Mouse (Mus musculus): Measurements from ENCODE around the gene Kri1. TPM values are rescaled to one million over a fixed set of nuclear protein-coding genes. Genes with fewer than 3 reads are reported as not detected.

Kri1 gene
- polyA plus RNA-seq, 1 experiment from 2014 or later, result 10.5 TPM

DNA sequence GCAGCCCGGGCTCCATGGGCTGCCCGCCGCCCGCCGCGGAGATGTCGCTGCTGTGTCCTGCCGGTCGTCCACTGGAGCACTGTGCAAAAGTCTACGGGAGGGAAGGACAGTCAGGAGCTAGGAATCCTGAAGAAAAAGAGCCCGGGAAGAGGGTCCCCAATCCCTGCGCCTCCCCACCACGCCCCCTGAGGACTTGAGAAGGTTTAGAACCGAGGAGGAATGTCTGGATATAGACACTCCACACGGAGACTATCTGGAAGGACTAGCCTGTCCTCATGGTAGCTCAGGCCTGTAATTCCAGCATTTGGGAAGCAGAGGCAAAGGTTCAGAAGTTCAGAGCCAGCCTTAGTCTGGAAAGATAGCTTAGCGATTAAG is 42.7 kb downstream of the Kri1 start:
- H3K27ac ChIP-seq (ENCODE audit: low read length), result no peak overlapping the region
- ATAC-seq (replicated peaks; ENCODE audit: extremely low read depth, insufficient read depth, low FRiP score), result no peak
- H3K27me3 ChIP-seq (ENCODE audit: control insufficient read depth, insufficient read depth, low read length), result peaks cover 70% of the 10 kb centered on the region
- peak overlapping the region; percentile 63 for H3K9ac ChIP-seq (ENCODE audit: low read length)
- peaks cover 18% of the 10 kb centered on the region; the same call in 1 of the 2 replicates for H3K4me1 ChIP-seq (ENCODE audit: control insufficient read depth, insufficient read depth, low read length)
- WGBS, result 2% methylated on average over 16 of the region's 16 CpGs
- 0 out of 2 replicates have a peak, but pooled peaks cover 2% of the 10 kb centered on the region for H3K9me3 ChIP-seq (replicated peaks; ENCODE audit: control insufficient read depth, low read length)
- H3K36me3 ChIP-seq (ENCODE audit: control insufficient read depth, insufficient read depth), result no peaks in the 10 kb centered on the region
- H3K4me2 ChIP-seq (ENCODE audit: low read depth, low read length), result peak overlapping the region; percentile 92
- H3K4me3 ChIP-seq (ENCODE audit: low read length), result peak overlapping the region; percentile 60

DNA sequence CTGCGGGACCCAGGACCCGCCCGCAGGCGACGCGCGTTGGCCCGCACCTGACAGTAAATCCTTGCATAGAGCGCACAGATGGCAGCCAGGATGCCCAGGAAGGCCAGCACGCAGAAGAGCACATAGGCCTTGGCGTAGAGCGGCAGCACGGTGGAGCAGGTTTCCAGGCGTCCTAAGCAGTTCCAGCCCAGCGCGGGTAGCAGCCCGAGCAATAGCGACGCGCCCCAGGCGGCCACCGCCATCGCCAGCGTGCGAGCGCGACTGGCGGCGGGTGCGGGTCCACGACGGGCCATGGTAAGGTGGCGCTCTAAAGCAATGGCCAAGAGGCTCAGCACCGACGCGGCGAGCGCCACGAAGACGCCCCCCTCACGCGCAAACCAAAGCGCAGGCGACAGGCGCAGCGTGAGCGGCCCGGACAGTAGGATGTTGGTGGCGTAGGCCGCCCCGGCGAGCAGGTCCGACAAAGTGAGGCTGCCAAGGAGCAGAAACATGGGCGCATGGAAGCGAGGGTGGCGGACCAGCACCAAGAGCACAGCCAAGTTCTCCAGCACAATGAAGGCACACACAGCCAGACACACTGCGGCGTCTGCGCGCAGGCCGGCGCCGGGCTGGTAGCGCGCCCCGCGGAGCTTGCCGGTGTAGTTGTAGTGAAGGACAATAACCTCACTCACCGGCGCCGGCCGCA is 43.2 kb downstream of the Kri1 start:
- H3K27ac ChIP-seq (ENCODE audit: low read length), result no peak overlapping the region
- peak overlapping the region; percentile 60 for H3K4me3 ChIP-seq (ENCODE audit: low read length)
- H3K9ac ChIP-seq (ENCODE audit: low read length), result peak overlapping the region; percentile 63
- under 1% methylated on average over 72 of the region's 72 CpGs for WGBS
- no peaks in the 10 kb centered on the region for H3K36me3 ChIP-seq (ENCODE audit: control insufficient read depth, insufficient read depth)
- peak; percentile 17; the same call in 1 of the 2 replicates for ATAC-seq (replicated peaks; ENCODE audit: extremely low read depth, insufficient read depth, low FRiP score)
- 0 out of 2 replicates have a peak, but pooled peaks cover 2% of the 10 kb centered on the region for H3K9me3 ChIP-seq (replicated peaks; ENCODE audit: control insufficient read depth, low read length)
- H3K4me2 ChIP-seq (ENCODE audit: low read depth, low read length), result peak overlapping the region; percentile 92
- H3K27me3 ChIP-seq (ENCODE audit: control insufficient read depth, insufficient read depth, low read length), result peaks cover 65% of the 10 kb centered on the region
- peaks cover 20% of the 10 kb centered on the region for H3K4me1 ChIP-seq (ENCODE audit: control insufficient read depth, insufficient read depth, low read length)

- ATAC-seq (replicated peaks; ENCODE audit: extremely low read depth, insufficient read depth, low FRiP score), result no peak
- Histone ChIP-seq H3K4me3 (ENCODE audit: low read length) (peak overlapping the region; percentile 60), H3K9ac (ENCODE audit: low read length) (peak overlapping the region; percentile 63), H3K9me3 (replicated peaks; ENCODE audit: control insufficient read depth, low read length) (0 out of 2 replicates have a peak, but pooled peaks cover 2% of the 10 kb centered on the region), H3K36me3 (ENCODE audit: control insufficient read depth, insufficient read depth) (no peaks in the 10 kb centered on the region), H3K27me3 (ENCODE audit: control insufficient read depth, insufficient read depth, low read length) (peaks cover 59% of the 10 kb centered on the region), H3K27ac (ENCODE audit: low read length) (no peak overlapping the region), H3K4me2 (ENCODE audit: low read depth, low read length) (peak overlapping the region; percentile 92), H3K4me1 (ENCODE audit: control insufficient read depth, insufficient read depth, low read length) (peaks cover 22% of the 10 kb centered on the region)
- WGBS, result 6% methylated on average over 42 of the region's 42 CpGs
These were observed 43.8 kb downstream of the Kri1 start for GRCm38 (mm10) chr9:21243826-21244427.

DNA sequence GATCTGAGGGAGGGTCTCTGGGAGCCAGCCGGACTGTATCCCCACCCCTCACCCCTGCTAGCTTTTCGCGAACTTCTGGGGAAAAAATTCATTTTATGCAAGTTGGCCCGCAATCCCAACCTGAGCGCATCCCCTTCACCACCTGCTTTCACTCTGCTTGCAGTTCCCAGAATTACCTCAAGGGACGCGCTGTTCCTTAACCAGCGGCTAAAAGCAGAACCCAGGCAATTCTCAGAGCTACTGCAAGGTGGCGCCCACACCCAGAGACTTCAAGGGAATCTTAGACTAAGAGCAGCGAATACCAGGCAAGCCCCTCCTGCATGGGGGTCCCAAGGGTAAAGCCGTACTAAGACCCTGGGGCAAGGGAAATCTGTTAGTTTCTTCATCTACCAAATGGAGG is 46.4 kb downstream of the Kri1 start:
- WGBS, result 7% methylated on average over 11 of the region's 11 CpGs
- H3K4me2 ChIP-seq (ENCODE audit: low read depth, low read length), result no peak overlapping the region
- H3K9ac ChIP-seq (ENCODE audit: low read length), result no peak overlapping the region
- H3K27me3 ChIP-seq (ENCODE audit: control insufficient read depth, insufficient read depth, low read length), result peaks cover 39% of the 10 kb centered on the region
- ATAC-seq (replicated peaks; ENCODE audit: extremely low read depth, insufficient read depth, low FRiP score), result no peak
- H3K36me3 ChIP-seq (ENCODE audit: control insufficient read depth, insufficient read depth), result peaks cover 5% of the 10 kb centered on the region; the same call in 1 of the 2 replicates
- H3K4me3 ChIP-seq (ENCODE audit: low read length), result no peak overlapping the region
- peaks cover 28% of the 10 kb centered on the region for H3K4me1 ChIP-seq (ENCODE audit: control insufficient read depth, insufficient read depth, low read length)
- H3K9me3 ChIP-seq (replicated peaks; ENCODE audit: control insufficient read depth, low read length), result 0 out of 2 replicates have a peak, but pooled peaks cover 2% of the 10 kb centered on the region
- no peak overlapping the region for H3K27ac ChIP-seq (ENCODE audit: low read length)

DNA sequence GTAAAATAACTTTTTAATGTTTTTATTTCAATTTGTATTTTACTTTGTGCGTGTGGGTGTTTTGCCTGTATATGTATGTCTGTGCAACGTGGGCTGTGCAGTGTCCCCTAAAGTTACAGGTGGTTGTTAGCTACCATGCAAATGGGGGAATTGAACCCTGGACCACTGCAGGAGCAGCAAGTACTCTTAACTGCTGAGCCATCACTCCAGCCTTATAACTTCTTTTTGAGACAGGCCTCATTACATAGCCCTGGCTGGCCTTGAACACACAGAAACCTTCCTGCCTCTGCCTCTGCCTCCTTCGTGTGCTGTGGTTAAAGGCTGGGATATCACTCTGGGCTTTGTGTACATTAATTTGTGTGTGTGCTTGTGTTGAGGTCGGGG is 48.3 kb downstream of the Kri1 start:
- H3K27me3 ChIP-seq (ENCODE audit: control insufficient read depth, insufficient read depth, low read length), result peaks cover 21% of the 10 kb centered on the region
- peaks cover 27% of the 10 kb centered on the region for H3K4me1 ChIP-seq (ENCODE audit: control insufficient read depth, insufficient read depth, low read length)
- H3K9ac ChIP-seq (ENCODE audit: low read length), result peak overlapping the region; percentile 99
- peak overlapping the region; percentile 73 for H3K4me2 ChIP-seq (ENCODE audit: low read depth, low read length)
- no peak for ATAC-seq (replicated peaks; ENCODE audit: extremely low read depth, insufficient read depth, low FRiP score)
- H3K27ac ChIP-seq (ENCODE audit: low read length), result peak overlapping the region; percentile 97
- WGBS, result 44% methylated on average over 4 of the region's 4 CpGs
- peak overlapping the region; percentile 72 for H3K4me3 ChIP-seq (ENCODE audit: low read length)
- H3K9me3 ChIP-seq (replicated peaks; ENCODE audit: control insufficient read depth, low read length), result 0 out of 2 replicates have a peak, but pooled peaks cover 2% of the 10 kb centered on the region
- peaks cover 6% of the 10 kb centered on the region for H3K36me3 ChIP-seq (ENCODE audit: control insufficient read depth, insufficient read depth)

GRCm38 (mm10) chr9:21238733-21239464 is 48.9 kb downstream of the Kri1 start, which contains the start of gene Keap1:
TSS of gene Keap1 (minus strand) at chr9:21239361.
- Histone ChIP-seq H3K9me3 (replicated peaks; ENCODE audit: control insufficient read depth, low read length) (0 out of 2 replicates have a peak, but pooled peaks cover 2% of the 10 kb centered on the region), H3K4me2 (ENCODE audit: low read depth, low read length) (peak within 1 kb of the TSS; percentile 73), H3K4me1 (ENCODE audit: control insufficient read depth, insufficient read depth, low read length) (peaks cover 21% of the 10 kb centered on the region), H3K27me3 (ENCODE audit: control insufficient read depth, insufficient read depth, low read length) (peaks cover 15% of the 10 kb centered on the region), H3K36me3 (ENCODE audit: control insufficient read depth, insufficient read depth) (peaks cover 12% of the 10 kb centered on the region), H3K9ac (ENCODE audit: low read length) (peak within 1 kb of the TSS; percentile 99), H3K4me3 (ENCODE audit: low read length) (peak within 1 kb of the TSS; percentile 72), H3K27ac (ENCODE audit: low read length) (peak within 1 kb of the TSS; percentile 97)
- under 1% methylated on average over 85 of the region's 90 CpGs for WGBS
- peak; percentile 84 for ATAC-seq (replicated peaks; ENCODE audit: extremely low read depth, insufficient read depth, low FRiP score)

- Histone ChIP-seq H3K4me1 (ENCODE audit: control insufficient read depth, insufficient read depth, low read length) (peaks cover 18% of the 10 kb centered on the region), H3K9me3 (replicated peaks; ENCODE audit: control insufficient read depth, low read length) (0 out of 2 replicates have a peak, but pooled peaks cover 2% of the 10 kb centered on the region), H3K36me3 (ENCODE audit: control insufficient read depth, insufficient read depth) (peaks cover 19% of the 10 kb centered on the region), H3K4me3 (ENCODE audit: low read length) (peak overlapping the region; percentile 72), H3K9ac (ENCODE audit: low read length) (peak overlapping the region; percentile 99), H3K4me2 (ENCODE audit: low read depth, low read length) (peak overlapping the region; percentile 73), H3K27me3 (ENCODE audit: control insufficient read depth, insufficient read depth, low read length) (peaks cover 8% of the 10 kb centered on the region), H3K27ac (ENCODE audit: low read length) (peak overlapping the region; percentile 97)
- WGBS, result 0% methylated on average over 30 of the region's 31 CpGs
- peak; percentile 28; the same call in 1 of the 2 replicates for ATAC-seq (replicated peaks; ENCODE audit: extremely low read depth, insufficient read depth, low FRiP score)
These were observed 49.6 kb downstream of the Kri1 start for GRCm38 (mm10) chr9:21238004-21238732.

- Histone ChIP-seq H3K27me3 (ENCODE audit: control insufficient read depth, insufficient read depth, low read length) (peaks cover 3% of the 10 kb centered on the region; the same call in 1 of the 2 replicates), H3K27ac (ENCODE audit: low read length) (peak overlapping the region; percentile 97), H3K4me3 (ENCODE audit: low read length) (peak overlapping the region; percentile 72), H3K36me3 (ENCODE audit: control insufficient read depth, insufficient read depth) (peaks cover 24% of the 10 kb centered on the region), H3K4me2 (ENCODE audit: low read depth, low read length) (peak overlapping the region; percentile 73), H3K9me3 (replicated peaks; ENCODE audit: control insufficient read depth, low read length) (no peaks in the 10 kb centered on the region), H3K4me1 (ENCODE audit: control insufficient read depth, insufficient read depth, low read length) (peaks cover 18% of the 10 kb centered on the region), H3K9ac (ENCODE audit: low read length) (peak overlapping the region; percentile 99)
- WGBS, result 10% methylated on average over 19 of the region's 19 CpGs
- peak; percentile 12; the same call in 1 of the 2 replicates for ATAC-seq (replicated peaks; ENCODE audit: extremely low read depth, insufficient read depth, low FRiP score)
These were observed 50.3 kb downstream of the Kri1 start for GRCm38 (mm10) chr9:21237368-21238003.
